In the genomic region with DNA sequence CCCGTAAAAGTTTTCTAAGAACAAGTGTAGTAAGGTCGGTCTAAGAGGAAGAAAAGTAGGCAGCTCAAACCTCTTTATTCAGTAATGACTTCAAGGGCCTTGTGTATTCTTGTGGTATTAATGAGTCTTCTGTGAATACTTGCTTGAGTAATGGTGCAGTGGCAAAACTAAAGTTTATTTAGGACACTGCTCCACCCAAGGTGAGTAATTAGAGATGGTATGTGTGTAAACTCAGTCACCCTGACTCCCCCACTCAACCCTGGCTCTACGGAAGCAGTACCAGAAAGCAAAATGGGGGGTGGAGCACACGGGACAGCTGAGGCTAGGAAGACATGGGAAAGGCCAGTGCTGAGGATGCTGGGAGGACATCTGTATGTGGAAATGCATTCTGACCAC, we compare ENCODE assay signal across 21 mouse cellular contexts. TPM values are rescaled to one million over a fixed set of nuclear protein-coding genes. Genes with fewer than 3 reads are reported as not detected.
DNase-seq lines count a peak whose midpoint lies in the region; ATAC-seq and TF ChIP-seq lines count a peak whose summit lies in the region.
"Had no signal": no experiment of that assay in that cellular context is flagged by ENCODE, and none has a peak within 500 bp of the region (broad histone marks: within the 10 kb centered on the region; RNA-seq: fewer than 3 reads in every experiment).

No protein-coding gene starts in this region.

- no peak for TF ChIP-seq CTCF in liver, postnatal 0 days (IDR thresholded peaks at IDR 0.05; ENCODE audit: low read depth)

- H3K27me3 ChIP-seq in heart, embryonic 14.5 days (ENCODE audit: control insufficient read depth, insufficient read depth, low read length), result no peaks in the 10 kb centered on the region
- H3K27me3 ChIP-seq in heart, embryonic 10.5 days (ENCODE audit: insufficient read depth, poor library complexity, severe bottlenecking), result no peaks in the 10 kb centered on the region
- no peaks in the 10 kb centered on the region for H3K27me3 ChIP-seq in liver, postnatal 0 days (ENCODE audit: insufficient read depth, low read length)
- H3K27me3 ChIP-seq in liver, embryonic 11.5 days (replicated peaks; ENCODE audit: control insufficient read depth, insufficient read depth, low read length), result no peaks in the 10 kb centered on the region
- H3K27me3 ChIP-seq: embryonic facial prominence, embryonic 13.5 days; forebrain, embryonic 15.5 days; hindbrain, embryonic 12.5 days had no signal

- TF ChIP-seq EP300 in liver, postnatal 0 days (IDR thresholded peaks at IDR 0.05; ENCODE audit: low read depth), result no peak

- H3K9ac ChIP-seq in heart, embryonic 14.5 days (ENCODE audit: low read length), result no peak overlapping the region
- no peak overlapping the region for H3K9ac ChIP-seq in liver, postnatal 0 days (replicated peaks)
- no peak overlapping the region for H3K9ac ChIP-seq in liver, embryonic 11.5 days (ENCODE audit: low read depth, low read length)
- H3K9ac ChIP-seq: embryonic facial prominence, embryonic 13.5 days; forebrain, embryonic 15.5 days; hindbrain, embryonic 12.5 days had no signal

- H3K4me3 ChIP-seq in heart, embryonic 14.5 days (ENCODE audit: control insufficient read depth in 1 of 2, insufficient read depth in 1 of 2, low read depth in 1 of 2, low read length in 2 of 2), result no peak overlapping the region
- H3K4me3 ChIP-seq in heart, embryonic 10.5 days, result no peak overlapping the region
- no peak overlapping the region for H3K4me3 ChIP-seq in liver, postnatal 0 days (ENCODE audit: low read depth, low read length)
- H3K4me3 ChIP-seq in liver, embryonic 11.5 days (ENCODE audit: low read depth, low read length), result no peak overlapping the region
- no peak overlapping the region for H3K4me3 ChIP-seq in macrophage (ENCODE audit: inconsistent target)
- H3K4me3 ChIP-seq: embryonic facial prominence, embryonic 13.5 days; forebrain, embryonic 15.5 days; hindbrain, embryonic 12.5 days had no signal

- H3K4me2 ChIP-seq in heart, embryonic 14.5 days (ENCODE audit: low read length), result peak overlapping the region; percentile 32
- 0 out of 2 replicates have a peak overlapping the region, but pooled peaks have one; percentile 6 for H3K4me2 ChIP-seq in liver, postnatal 0 days (ENCODE audit: low read depth, low read length)
- no peak overlapping the region for H3K4me2 ChIP-seq in liver, embryonic 11.5 days
- H3K4me2 ChIP-seq: embryonic facial prominence, embryonic 13.5 days; forebrain, embryonic 15.5 days; hindbrain, embryonic 12.5 days had no signal

- no peaks in the 10 kb centered on the region for H3K36me3 ChIP-seq in heart, embryonic 14.5 days (ENCODE audit: control insufficient read depth, insufficient read depth, low read length)
- H3K36me3 ChIP-seq in heart, embryonic 10.5 days, result no peaks in the 10 kb centered on the region
- no peaks in the 10 kb centered on the region for H3K36me3 ChIP-seq in liver, postnatal 0 days (replicated peaks; ENCODE audit: insufficient read depth, low read length)
- H3K36me3 ChIP-seq in liver, embryonic 11.5 days (ENCODE audit: control insufficient read depth, insufficient read depth, low read length), result no peaks in the 10 kb centered on the region
- no peaks in the 10 kb centered on the region for H3K36me3 ChIP-seq in macrophage (ENCODE audit: inconsistent target)
- H3K36me3 ChIP-seq: embryonic facial prominence, embryonic 13.5 days; forebrain, embryonic 15.5 days; hindbrain, embryonic 12.5 days had no signal

- no peaks in the 10 kb centered on the region for H3K79me2 ChIP-seq in macrophage (ENCODE audit: inconsistent target)

- ATAC-seq in heart, embryonic 14.5 days (ENCODE audit: insufficient number of reproducible peaks, insufficient read depth, low FRiP score, low read depth), result no peak
- ATAC-seq in liver, postnatal 0 days, result no peak
- no peak for ATAC-seq in liver, embryonic 11.5 days (replicated peaks; ENCODE audit: low FRiP score)
- ATAC-seq: forebrain, embryonic 15.5 days; midbrain, embryonic 16.5 days had no signal

- H3K4me1 ChIP-seq in heart, embryonic 14.5 days (ENCODE audit: control insufficient read depth in 2 of 2, insufficient read depth in 2 of 2, low read length in 2 of 2), result peaks cover 2 to 6% of the 10 kb centered on the region in 2 experiments; a peak in 2 of 4 replicates
- no peaks in the 10 kb centered on the region for H3K4me1 ChIP-seq in heart, embryonic 10.5 days
- no peaks in the 10 kb centered on the region for H3K4me1 ChIP-seq in liver, postnatal 0 days (ENCODE audit: insufficient read depth)
- no peaks in the 10 kb centered on the region for H3K4me1 ChIP-seq in liver, embryonic 11.5 days (replicated peaks; ENCODE audit: control insufficient read depth, insufficient read depth, low read length)
- H3K4me1 ChIP-seq: forebrain, embryonic 15.5 days; hindbrain, embryonic 12.5 days had no signal

- no peak for DNase-seq in heart, embryonic 10.5 days (ENCODE audit: low spot score)
- no peak for DNase-seq in liver, postnatal 0 days
- no peak for DNase-seq in liver, embryonic 11.5 days (ENCODE audit: low spot score)
- peak; percentile 16 for DNase-seq in 3T3-L1 (ENCODE audit: low read depth, low spot score)
- no peak for DNase-seq in embryo, embryonic 10.5 days (ENCODE audit: low spot score)
- DNase-seq in cerebellum, postnatal 25 days, result no peak
- DNase-seq: adrenal gland, adult 2 months; cerebellum, adult 9-10 months; heart, postnatal 10 days; kidney, adult 9 months; left cerebral cortex, postnatal 4 days; liver; right cerebral cortex, postnatal 14 days; spleen, adult 18-20 months; thymus, postnatal 14 days had no signal

- no peak overlapping the region for H3K27ac ChIP-seq in heart, embryonic 14.5 days (replicated peaks in 1 of 2; ENCODE audit: control insufficient read depth in 1 of 2, insufficient read depth in 1 of 2, low read depth in 2 of 2, low read length in 2 of 2)
- H3K27ac ChIP-seq in heart, embryonic 10.5 days, result no peak overlapping the region
- H3K27ac ChIP-seq in liver, postnatal 0 days (ENCODE audit: low read depth), result no peak overlapping the region
- no peak overlapping the region for H3K27ac ChIP-seq in liver, embryonic 11.5 days (ENCODE audit: low read depth, low read length)
- peak overlapping the region; percentile 41 for H3K27ac ChIP-seq in macrophage
- H3K27ac ChIP-seq: embryonic facial prominence, embryonic 13.5 days; forebrain, embryonic 15.5 days; hindbrain, embryonic 12.5 days had no signal

- H3K9me3 ChIP-seq in heart, embryonic 14.5 days (ENCODE audit: control insufficient read depth, low read length), result peaks cover 6% of the 10 kb centered on the region; the same call in 1 of the 2 replicates
- no peaks in the 10 kb centered on the region for H3K9me3 ChIP-seq in heart, embryonic 10.5 days
- no peaks in the 10 kb centered on the region for H3K9me3 ChIP-seq in liver, postnatal 0 days (ENCODE audit: low read length)
- no peaks in the 10 kb centered on the region for H3K9me3 ChIP-seq in liver, embryonic 11.5 days (ENCODE audit: control insufficient read depth, low read length)
- H3K9me3 ChIP-seq: embryonic facial prominence, embryonic 13.5 days; forebrain, embryonic 15.5 days; hindbrain, embryonic 12.5 days had no signal

- WGBS in heart, embryonic 14.5 days, result 58% methylated on average over 4 of the region's 4 CpGs
- WGBS in heart, embryonic 10.5 days, result 74% methylated on average over 4 of the region's 4 CpGs
- WGBS in liver, postnatal 0 days (ENCODE audit: insufficient replicate concordance), result 69% methylated on average over 4 of the region's 4 CpGs
- 70% methylated on average over 4 of the region's 4 CpGs for WGBS in liver, embryonic 11.5 days
- WGBS in macrophage (ENCODE audit: missing documents), result 68% methylated on average over 4 of the region's 4 CpGs

RNA-seq across cellular contexts. Expression of a gene that starts 13.6 kb away (rescaled TPM):
- 6.8 and 9.4 TPM in 2 replicates for polyA plus RNA-seq in heart, embryonic 14.5 days (2014; fragmentation: Nextera tagmentation; extraction: Ambion mirVana)
- 5.2 and 5.5 TPM in 2 replicates for polyA plus RNA-seq in heart, embryonic 10.5 days (2016; fragmentation: Nextera tagmentation; extraction: Ambion mirVana)
- polyA plus RNA-seq in liver, postnatal 0 days (2015; fragmentation: Nextera tagmentation; extraction: Ambion mirVana), result 2.5 and 3.0 TPM in 2 replicates
- polyA plus RNA-seq in liver, embryonic 11.5 days (2014; fragmentation: Nextera tagmentation; extraction: Ambion mirVana), result 3.8 and 3.9 TPM in 2 replicates
- total RNA-seq in macrophage (2018; cell fraction: chromatin; rRNA removed), result 10 to 100 TPM in 2 of 26 experiments, 1 to 10 TPM in 22, under 1 TPM in 2; 0.43 to 11.6 (median 4.3) TPM
- total RNA-seq in macrophage (2018; cell fraction: cytosol; rRNA removed), result 1 to 10 TPM in 25 of 26 experiments, under 1 TPM in 1; 0.70 to 6.0 (median 2.2) TPM
- 10 to 100 TPM in 7 of 26 experiments, 1 to 10 TPM in 19; 1.5 to 16.1 (median 5.9) TPM for total RNA-seq in macrophage (2018; cell fraction: nucleus; rRNA removed)
- polyA plus RNA-seq in macrophage (2018), result 0.52 to 1.7 TPM (median 0.90 TPM) in 3 replicates
